Mouse (Mus musculus) embryonic stem cell, embryonic (primary cell): ENCODE results near the gene Adra1d.

Experiments used
- CTCF ChIA-PET, 4 experiments: fragments of 300-600 bp in 2 of 4; fragments of 350-600 bp in 2 of 4; sonication (Branson Sonifier 250); formaldehyde crosslinking; loops; one replicate each; lab custom pipeline; 2022; ENCODE audit warnings: inconsistent platforms in 2 of 4; lab: Charles Lee
- POLR2A ChIA-PET, 4 experiments: fragments of 300-600 bp in 2 of 4; fragments of 350-600 bp in 2 of 4; sonication (Branson Sonifier 250); formaldehyde crosslinking; loops; one replicate each; lab custom pipeline; 2022; ENCODE audit warnings: antibody characterized with exemption in 4 of 4, inconsistent platforms in 1 of 4; lab: Charles Lee

Adra1d gene

GRCm38 (mm10) chr2:131513477-131513876 lies 48.6 kb downstream of the Adra1d start:
- POLR2A ChIA-PET, result interaction anchor here in 2 of 4 experiments (0.6 to 1.9 kb wide), 3 partner anchors 10 to 322 kb away, joined by 3 to 10 read pairs (median 5); no protein-coding TSS in a partner anchor
- CTCF ChIA-PET, result interaction anchor here (0.6 to 2.4 kb wide), 6 partner anchors 10 to 1350 kb away, joined by 3 to 8 read pairs (median 4); no protein-coding TSS in a partner anchor

GRCm38 (mm10) chr2:131510531-131510930 lies 51.6 kb downstream of the Adra1d start:
- ChIA-PET CTCF (interaction anchor here (0.6 to 2.8 kb wide), 39 partner anchors 9 to 454 kb away, joined by 3 to 28 read pairs (median 4); partner anchors contain the start of genes Cdc25b (in 1 of the 4) and Spef1 (in 1 of the 4)), POLR2A (interaction anchor here in 3 of 4 experiments (0.8 to 2.5 kb wide), 29 partner anchors 8 to 271 kb away, joined by 3 to 17 read pairs (median 4); partner anchors contain the start of genes Pank2 (in 1 of the 3) and Rnf24 (in 1 of the 3))

DNA sequence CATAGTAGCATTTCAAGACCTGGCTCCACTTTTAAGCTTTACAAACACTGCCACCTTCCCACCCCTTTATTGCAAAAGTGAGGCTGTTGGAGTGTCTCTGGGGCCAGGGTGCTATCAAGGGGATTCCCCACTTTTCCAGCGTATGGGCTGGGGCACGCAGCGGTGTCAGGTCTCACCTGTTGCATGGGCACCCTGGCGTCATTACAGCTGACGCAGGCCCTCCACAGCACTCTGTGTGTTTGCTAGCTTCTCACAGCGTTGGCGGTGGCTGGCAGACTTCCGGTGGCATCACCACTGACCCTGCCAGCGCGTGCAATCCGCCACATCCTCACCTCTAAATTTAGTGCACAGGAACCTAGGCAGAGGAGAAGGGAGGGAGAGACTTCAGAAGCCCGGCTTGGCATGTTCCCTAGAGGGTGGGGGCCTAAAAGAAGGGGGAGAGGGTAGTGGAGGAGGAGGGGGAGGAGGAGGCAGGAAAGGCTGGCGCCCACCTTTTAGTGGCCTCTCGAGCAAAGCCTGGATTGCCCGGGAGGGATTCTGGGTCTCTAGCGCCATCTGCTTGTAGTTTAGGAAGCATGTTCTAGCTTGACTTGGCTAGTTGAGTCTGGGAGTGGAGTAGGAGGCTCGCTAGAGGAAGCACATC lies 52.3 kb downstream of the Adra1d start:
- POLR2A ChIA-PET, result interaction anchor here in 3 of 4 experiments (0.6 to 2.4 kb wide), 32 partner anchors 8 to 338 kb away, joined by 3 to 17 read pairs (median 4); partner anchors contain the start of genes Pank2 (in 1 of the 3) and Rnf24 (in 1 of the 3)
- CTCF ChIA-PET, result interaction anchor here (0.5 to 2.8 kb wide), 38 partner anchors 8 to 337 kb away, joined by 3 to 28 read pairs (median 4); partner anchors contain the start of genes Cdc25b (in 1 of the 4) and Spef1 (in 1 of the 4)

DNA sequence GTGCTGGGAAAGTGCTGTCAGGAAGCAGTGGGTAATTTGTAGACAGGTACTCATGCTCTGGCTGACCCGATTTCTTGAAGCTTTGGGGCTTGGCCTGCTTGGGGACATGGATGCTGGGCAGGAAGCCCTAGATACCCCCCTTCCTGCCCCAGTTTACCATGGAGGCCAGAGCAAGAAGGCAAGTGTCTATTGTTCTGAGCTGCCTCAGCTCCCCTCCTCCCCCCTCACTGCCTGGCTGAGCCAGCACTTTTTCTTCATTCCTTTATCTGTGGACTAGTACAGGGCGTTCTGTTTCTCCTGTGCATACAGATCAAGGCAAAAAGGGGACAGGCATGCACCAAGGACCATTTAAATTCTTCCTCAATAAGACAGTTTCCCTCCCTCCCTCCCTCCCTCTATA lies 53.6 kb downstream of the Adra1d start:
- CTCF ChIA-PET, result interaction anchor here (0.5 to 1.1 kb wide), 6 partner anchors 22 to 255 kb away, joined by 3 to 4 read pairs (median 4); no protein-coding TSS in a partner anchor
- POLR2A ChIA-PET, result interaction anchor here (0.6 to 1.6 kb wide), 7 partner anchors 15 to 1218 kb away, joined by 3 to 4 read pairs (median 3); no protein-coding TSS in a partner anchor

DNA sequence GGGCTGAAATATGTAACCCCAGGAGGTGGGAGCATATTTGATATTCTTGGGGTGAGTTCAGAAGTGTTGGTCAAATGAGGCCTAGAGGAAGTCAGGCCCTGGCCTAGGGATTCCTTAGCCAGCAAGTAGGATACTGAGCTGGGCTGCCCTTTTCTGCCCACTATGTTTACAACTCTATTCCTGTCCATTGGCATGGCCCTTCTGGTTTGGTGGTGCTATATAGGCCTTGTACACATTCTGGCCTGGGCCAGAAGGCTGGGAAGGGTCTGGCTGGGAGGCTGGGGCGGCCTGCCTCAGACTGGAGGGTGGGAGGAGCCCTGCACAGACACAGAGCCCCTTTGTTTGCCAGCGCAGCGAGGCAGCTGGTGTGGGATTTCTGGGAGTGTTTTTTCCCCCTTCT lies 55.7 kb downstream of the Adra1d start:
- POLR2A ChIA-PET, result interaction anchor here in 2 of 4 experiments (0.9 to 2.0 kb wide), 2 partner anchors 8 to 10 kb away, joined by 3 to 6 read pairs; no protein-coding TSS in a partner anchor
- CTCF ChIA-PET, result no interaction called here

GRCm38 (mm10) chr2:131505431-131505830 lies 56.7 kb downstream of the Adra1d start:
- ChIA-PET POLR2A (interaction anchor here in 2 of 4 experiments (0.6 to 1.5 kb wide), 3 partner anchors 53 to 163 kb away, joined by 3 to 4 read pairs (median 3); no protein-coding TSS in a partner anchor), CTCF (interaction anchor here in 2 of 4 experiments (0.6 to 1.4 kb wide), 3 partner anchors 9 to 296 kb away, joined by 3 to 8 read pairs (median 4); no protein-coding TSS in a partner anchor)

DNA sequence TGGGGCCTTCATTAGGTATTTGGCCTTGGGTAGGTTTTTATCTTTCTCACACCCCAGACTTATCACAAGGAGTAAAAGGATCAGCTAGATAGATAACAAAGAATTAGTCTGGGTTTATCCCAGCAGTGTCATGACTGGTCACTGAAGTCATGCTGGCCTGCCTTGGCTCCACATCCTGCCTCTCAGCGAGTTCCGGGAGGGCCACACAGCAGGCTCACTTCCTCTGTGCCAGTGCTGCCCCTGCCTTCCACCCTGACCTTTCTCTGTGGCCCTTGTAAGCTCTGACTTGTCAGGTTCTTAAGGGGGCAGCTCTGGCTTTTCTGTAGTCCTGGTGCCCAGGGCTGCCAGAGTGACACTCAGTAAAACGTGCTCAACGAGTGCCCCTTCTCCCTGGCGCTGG lies 59.5 kb downstream of the Adra1d start:
- POLR2A ChIA-PET, result no interaction called here

GRCm38 (mm10) chr2:131501886-131502285 lies 60.2 kb downstream of the Adra1d start:
- ChIA-PET CTCF (interaction anchor here in 3 of 4 experiments (1.2 to 1.3 kb wide), 4 partner anchors 8 to 28 kb away, joined by 3 to 6 read pairs (median 5); no protein-coding TSS in a partner anchor), POLR2A (interaction anchor here in 3 of 4 experiments (0.6 to 2.0 kb wide), 4 partner anchors 9 to 33 kb away, joined by 3 to 16 read pairs (median 5); no protein-coding TSS in a partner anchor)

More for the DNA sequence above, 59.5 kb downstream of the Adra1d start:
- CTCF ChIA-PET, result interaction anchor here (0.6 to 1.7 kb wide), 4 partner anchors 8 to 40 kb away, joined by 3 to 14 read pairs (median 6); no protein-coding TSS in a partner anchor

DNA sequence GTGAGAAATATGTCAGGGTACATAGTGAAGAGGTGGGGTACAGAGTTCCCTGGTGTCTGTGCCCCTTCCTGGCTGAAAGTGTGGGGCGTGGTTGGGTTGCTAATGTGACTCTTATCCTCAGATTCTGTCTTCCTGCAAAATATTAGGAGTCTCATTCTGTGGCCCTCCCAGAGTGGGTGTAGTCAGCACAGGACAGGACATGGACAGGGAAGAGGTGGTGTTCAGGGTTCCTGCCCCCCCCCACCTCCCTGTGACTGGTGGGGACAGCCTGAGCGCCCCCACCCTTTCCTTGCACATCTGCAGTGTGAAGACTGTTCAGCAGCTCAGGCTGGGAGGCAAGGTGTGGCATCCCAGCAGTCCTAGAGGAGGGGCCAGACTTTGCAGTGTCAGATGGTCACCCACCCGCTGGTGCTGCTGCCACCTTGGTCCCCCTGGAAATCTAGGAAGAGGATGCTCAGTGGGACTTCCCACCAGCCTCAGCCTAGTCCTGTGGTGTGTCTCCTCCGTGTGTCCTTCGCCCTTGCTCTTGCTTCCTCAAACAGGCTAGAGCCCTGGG lies 62.7 kb downstream of the Adra1d start:
- POLR2A ChIA-PET, result interaction anchor here in 2 of 4 experiments (0.7 to 1.1 kb wide), 4 partner anchors 11 to 493 kb away, joined by 3 to 5 read pairs (median 4); partner anchors contain the start of gene Mavs (in 1 of the 2)

GRCm38 (mm10) chr2:131498219-131498618 lies 63.9 kb downstream of the Adra1d start:
- POLR2A ChIA-PET, result interaction anchor here in 3 of 4 experiments (0.7 to 1.3 kb wide), 4 partner anchors 9 to 465 kb away, joined by 3 to 7 read pairs (median 6); no protein-coding TSS in a partner anchor
- CTCF ChIA-PET, result interaction anchor here (0.6 to 1.3 kb wide), 5 partner anchors 10 to 992 kb away, joined by 3 to 6 read pairs (median 3); no protein-coding TSS in a partner anchor

More for the DNA sequence above, 62.7 kb downstream of the Adra1d start:
- CTCF ChIA-PET, result interaction anchor here in 3 of 4 experiments (0.6 to 1.0 kb wide), 3 partner anchors 11 to 31 kb away, joined by 3 to 5 read pairs (median 4); no protein-coding TSS in a partner anchor

DNA sequence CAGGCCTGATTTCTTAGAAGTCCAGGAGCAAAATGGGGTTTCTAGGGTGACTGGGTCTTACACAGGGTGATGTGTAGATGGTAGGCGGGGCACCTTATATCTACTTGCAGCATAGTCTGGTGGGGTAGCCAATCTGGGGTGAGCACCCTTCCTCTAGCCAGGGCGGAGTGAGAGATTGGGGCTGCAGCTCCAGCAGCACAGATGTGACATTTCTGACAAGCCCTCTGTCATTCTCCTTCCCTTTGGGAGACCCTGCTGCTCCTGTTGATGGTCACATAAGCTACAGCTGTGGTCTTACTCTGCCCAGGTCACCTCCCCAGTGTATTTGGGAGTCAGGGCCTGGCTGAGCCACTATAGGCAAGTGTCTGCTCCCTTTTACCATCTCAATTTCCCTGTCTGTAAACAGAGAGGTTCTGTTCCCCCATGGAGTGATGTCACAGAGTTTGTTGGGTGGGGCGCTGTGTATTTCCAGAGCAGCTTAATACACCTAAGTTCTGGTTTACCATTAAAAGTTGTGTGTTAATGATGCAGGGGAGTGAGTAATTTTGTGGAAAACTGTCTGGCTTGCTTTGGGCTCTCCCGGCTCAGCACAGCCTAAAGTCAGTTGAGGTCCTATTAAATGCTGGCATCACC lies 64.7 kb downstream of the Adra1d start:
- CTCF ChIA-PET, result interaction anchor here in 2 of 4 experiments (0.5 to 1.9 kb wide), 4 partner anchors 13 to 610 kb away, joined by 3 to 5 read pairs (median 4); no protein-coding TSS in a partner anchor
- POLR2A ChIA-PET, result interaction anchor here in 2 of 4 experiments (0.8 to 1.5 kb wide), 3 partner anchors 12 to 145 kb away, joined by 3 to 6 read pairs (median 4); partner anchors contain the start of gene Rnf24 (in 1 of the 2)

- ChIA-PET CTCF (interaction anchor here in 2 of 4 experiments (1.4 to 1.9 kb wide), 2 partner anchors 34 to 49 kb away, joined by 3 to 4 read pairs; no protein-coding TSS in a partner anchor), POLR2A (interaction anchor here in 3 of 4 experiments (0.6 to 1.5 kb wide), 6 partner anchors 10 to 734 kb away, joined by 3 to 4 read pairs (median 3); partner anchors contain the start of gene Rnf24 (in 1 of the 3))
Measured at GRCm38 (mm10) chr2:131496125-131496820, 65.8 kb downstream of the Adra1d start.
